Mouse (Mus musculus): ENCODE measurements at regions not wholly inside any gene's neighbourhood (a gene's known extent, or its start where the extent isn't known, plus 50 kb on each side); places are given as distances from the start of the nearest gene placed in this dataset.
"Not testable (repeated sequence)": the region's sequence is repeated elsewhere in the genome, so short reads cannot be mapped to it uniquely, and the experiment has no call there.

DNA sequence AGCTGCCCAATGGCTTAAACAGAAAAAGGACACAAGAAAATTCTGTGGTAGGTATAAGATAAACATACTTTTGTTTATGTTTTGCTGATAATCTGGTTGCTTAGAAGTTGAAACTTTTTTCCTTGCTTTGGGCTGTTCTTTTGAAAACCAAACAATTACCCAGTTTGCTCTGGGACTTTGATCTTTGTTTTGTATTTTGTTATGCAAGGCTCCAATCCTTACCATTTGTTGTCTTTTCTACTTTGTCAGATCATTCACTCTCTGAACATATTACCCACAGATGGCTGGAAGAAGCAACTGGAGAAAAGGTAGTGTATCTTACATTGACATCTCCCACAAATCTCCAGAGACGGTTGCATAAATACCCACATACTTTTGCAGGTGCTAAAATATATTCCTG lies 203.1 kb upstream of the Zfp960 start:
- intact Hi-C loops (cut with DNase I), result no loop called here
- no peak for DNase-seq (ENCODE audit: low spot score in 2 of 2)

GRCm38 (mm10) chr17:16900791-16901190 lies 163.1 kb upstream of the Zfp960 start:
- intact Hi-C loops (cut with DNase I), result loop anchor here (5.0 kb wide), 1 partner anchor 1098 kb away; no protein-coding TSS in a partner anchor
- peak; percentile 17 to 74 for DNase-seq (ENCODE audit: low spot score in 2 of 2)

DNA sequence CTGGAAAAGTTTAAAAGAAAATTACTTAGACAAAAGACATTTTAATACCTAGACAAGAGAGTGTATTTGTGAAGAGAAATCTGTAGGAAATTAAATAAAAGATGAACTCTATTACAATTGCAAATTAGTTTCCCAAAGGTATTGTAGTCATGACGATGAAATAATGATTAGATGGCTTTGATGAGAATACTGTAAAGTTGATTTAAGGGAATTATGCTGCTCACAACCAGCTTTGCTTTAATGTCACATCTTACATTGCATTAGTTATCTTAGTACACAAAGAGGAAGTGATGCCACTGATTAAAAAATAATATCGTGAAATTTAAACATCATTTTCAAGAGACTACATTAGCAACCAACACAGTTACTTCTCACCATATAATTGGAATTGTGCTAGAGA lies 145.7 kb upstream of the Zfp960 start:
- no peak for DNase-seq (ENCODE audit: low spot score in 2 of 2)
- intact Hi-C loops (cut with DNase I), result no loop called here

DNA sequence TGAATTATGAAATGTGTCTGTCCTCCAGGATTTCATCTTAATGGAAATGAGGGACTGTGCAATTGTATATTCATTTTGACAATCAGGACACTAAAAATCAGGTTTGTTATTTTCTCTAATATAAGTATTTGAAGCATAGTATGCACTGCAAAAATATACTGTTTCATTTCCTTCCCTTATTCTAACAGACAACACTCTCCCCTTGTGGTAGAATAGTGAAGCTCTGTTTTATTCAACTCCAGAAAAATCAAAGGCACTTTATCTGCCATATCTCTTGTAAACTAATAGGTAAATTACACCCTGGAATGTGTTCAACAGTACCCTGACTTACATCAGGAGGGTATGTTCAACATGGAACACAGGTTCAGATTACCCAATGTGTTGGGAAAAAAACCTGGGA lies 137.7 kb upstream of the Zfp960 start:
- intact Hi-C loops (cut with DNase I), result loop anchor here (5.0 kb wide), 1 partner anchor 1139 kb away; no protein-coding TSS in a partner anchor
- no peak for DNase-seq (ENCODE audit: low spot score in 2 of 2)

DNA sequence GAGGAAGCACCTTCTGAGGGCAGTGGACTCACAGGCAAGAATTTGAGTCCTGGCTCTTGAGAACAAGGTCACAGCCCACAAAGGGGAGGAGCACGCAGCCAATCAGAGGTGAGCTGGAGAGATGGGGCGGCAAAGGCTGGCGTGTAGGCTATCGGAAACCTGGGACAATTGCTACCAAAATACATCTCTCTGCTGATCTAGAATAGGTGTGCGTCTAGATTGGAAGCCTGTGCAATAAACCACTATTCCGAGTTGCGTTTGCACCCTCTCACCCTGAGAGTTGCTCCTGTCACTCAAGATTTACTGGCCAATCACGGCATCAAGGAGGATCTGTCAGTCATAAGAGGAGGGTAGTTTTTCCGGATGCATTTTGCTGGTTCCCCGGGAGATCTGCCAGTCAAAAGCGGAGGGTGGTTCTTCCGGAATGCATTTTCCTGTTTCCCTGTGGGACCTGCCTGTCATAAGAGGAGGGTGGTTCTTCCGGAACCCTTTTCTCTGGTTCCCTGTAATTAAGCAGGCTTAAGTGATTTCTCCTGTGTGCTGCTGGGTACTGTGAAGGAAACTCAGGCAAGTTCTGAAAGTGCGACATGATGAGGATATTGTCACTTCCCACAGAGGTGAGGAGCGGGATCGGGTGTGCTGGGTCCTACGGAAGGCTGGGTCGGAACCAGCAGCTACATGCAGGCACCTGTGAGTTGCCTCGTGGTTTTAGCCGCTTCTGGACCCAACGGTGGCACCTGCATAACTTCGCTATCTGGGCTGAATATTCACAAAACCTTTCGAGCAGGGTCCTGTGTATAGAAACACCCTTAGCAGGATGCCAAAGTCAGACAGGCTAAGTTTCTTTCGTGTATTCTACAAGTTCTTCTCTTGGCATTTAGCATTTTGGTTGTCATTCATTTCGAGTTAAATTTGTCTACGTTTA lies 112.6 kb upstream of the Zfp960 start:
- intact Hi-C loops (cut with DNase I), result not testable (repeated sequence)
- peak; percentile 87 to 95 for DNase-seq (ENCODE audit: low spot score in 2 of 2)

DNA sequence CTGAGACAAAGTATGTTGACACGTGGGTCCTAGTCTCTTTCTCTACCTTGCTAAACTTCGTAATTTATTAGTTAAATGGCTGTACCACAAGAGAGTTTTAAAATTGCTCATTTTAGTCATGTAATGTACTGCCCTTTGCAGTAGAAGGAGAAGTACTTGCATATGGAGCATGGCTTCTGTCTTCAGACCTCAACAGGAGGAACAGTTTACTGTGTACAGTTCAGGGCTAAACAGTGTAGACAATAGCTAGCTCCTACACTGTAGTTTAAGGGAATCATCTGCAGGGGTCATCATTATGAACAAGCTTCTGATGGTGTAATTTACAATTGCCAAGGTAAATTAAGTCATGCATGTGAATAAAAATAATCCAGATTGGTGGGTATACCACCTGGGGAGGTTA lies 111.8 kb upstream of the Zfp960 start:
- intact Hi-C loops (cut with DNase I); DNase-seq (ENCODE audit: low spot score in 2 of 2): not testable (repeated sequence)

DNA sequence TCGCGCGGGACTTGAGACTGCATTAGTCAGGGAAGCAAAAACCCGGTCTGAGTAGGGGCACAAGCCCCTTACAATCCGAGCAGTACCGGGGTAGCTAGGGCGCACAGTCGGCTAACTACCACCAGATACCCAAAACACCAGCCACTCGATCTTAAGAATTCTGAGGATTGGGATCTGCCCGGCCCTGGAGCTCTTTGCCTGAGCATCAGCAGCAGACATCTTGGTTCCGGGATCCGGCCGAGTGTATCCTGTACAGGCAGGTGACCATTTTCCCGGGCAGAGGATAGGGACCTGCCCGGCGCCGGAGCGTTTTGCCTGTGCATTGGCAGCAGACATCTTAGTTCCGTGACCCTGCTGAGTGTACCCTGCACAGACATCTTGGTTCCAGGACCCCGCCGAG lies 66.7 kb upstream of the Zfp960 start:
- DNase-seq (ENCODE audit: low spot score in 2 of 2); intact Hi-C loops (cut with DNase I): not testable (repeated sequence)

DNA sequence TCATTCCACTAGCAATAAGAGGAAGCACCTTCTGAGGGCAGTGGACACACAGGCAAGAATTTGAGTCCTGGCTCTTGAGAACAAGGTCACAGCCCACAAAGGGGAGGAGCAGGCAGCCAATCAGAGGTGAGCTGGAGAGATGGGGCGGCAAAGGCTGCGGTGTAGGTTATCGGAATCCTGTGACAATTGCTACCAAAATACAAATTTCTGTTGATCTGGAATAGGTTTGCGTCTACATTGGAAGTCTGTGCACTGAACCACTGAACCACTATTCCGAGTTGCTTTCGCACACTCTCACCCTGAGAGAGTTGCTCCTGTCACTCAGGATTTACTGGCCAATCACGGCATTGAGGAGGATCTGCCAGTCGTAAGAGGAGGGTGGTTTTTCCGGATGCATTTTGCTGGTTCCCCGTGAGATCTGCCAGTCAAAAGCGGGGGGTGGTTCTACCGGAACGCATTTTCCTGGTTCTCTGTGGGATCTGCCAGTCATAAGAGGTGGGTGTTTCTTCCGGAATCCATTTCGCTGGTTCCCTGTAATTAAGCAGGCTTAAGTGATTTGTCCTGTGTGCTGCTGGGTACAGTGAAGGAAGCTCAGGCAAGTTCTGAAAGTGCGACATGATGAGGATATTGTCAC lies 59.2 kb upstream of the Zfp960 start:
- intact Hi-C loops (cut with DNase I), result not testable (repeated sequence)

GRCm38 (mm10) chr17:17005267-17005666 lies 58.6 kb upstream of the Zfp960 start:
- peak; percentile 2 to 3 for DNase-seq (ENCODE audit: low spot score in 2 of 2)
- intact Hi-C loops (cut with DNase I), result not testable (repeated sequence)

More for the DNA sequence above, 59.2 kb upstream of the Zfp960 start:
- peak; percentile 86 to 94 for DNase-seq (ENCODE audit: low spot score in 2 of 2)
